Mouse (Mus musculus): ENCODE data around the gene Krtap22-2.
"Not testable (repeated sequence)": the region's sequence is repeated elsewhere in the genome, so short reads cannot be mapped to it uniquely, and the experiment has no call there.

The Krtap22-2 gene

DNA sequence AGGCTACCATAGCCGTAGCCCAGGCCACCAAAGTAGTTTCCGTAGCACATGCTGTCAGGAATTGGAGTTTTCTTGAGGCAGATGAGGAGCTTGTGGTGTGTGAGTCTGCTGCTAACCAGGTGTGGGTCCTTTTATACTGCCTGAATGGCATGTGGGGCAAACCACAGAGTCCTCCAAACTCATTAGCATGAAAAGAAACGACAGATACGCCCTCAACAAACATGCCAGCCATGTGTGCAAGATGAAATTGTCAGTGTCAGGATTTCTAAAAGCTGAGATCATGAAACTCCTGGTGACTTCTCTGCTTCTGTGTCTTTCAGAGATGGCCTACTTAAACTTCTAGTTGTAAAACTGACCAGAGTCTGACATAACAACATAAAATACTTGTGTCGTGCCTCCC, at the start of gene Krtap22-2:
Gene Krtap22-2, minus strand, starts transcription at position 101 of the 400 bp plus-strand sequence.
- DNase-seq: no peak

DNA sequence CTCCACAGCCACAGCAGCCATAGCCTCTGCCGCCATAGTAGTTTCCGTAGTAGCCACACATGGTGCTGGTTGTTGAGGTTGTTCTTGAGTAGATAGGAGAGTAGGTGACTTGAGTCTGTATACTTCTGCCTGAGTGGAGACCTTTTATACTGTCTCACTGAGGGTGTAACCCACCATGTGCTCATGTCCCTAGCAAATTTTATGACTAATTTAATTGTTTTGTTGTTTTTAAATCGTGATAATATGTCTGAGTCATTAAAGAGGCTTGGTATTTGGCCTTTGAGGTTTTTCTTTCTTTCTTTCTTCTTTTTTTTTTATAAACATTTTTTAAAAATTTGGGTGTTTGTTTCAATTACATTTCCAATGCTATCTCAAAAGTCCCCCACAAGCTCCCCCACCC, 37.2 kb upstream of the Krtap22-2 start, which contains the start of gene Krtap6-5:
Gene Krtap6-5, minus strand, starts transcription at position 101 of the 400 bp plus-strand sequence.
- no peak for DNase-seq

GRCm38 (mm10) chr16:89041372-89041771, 30.8 kb upstream of the Krtap22-2 start, which contains the start of gene Gm10228:
Gene Gm10228 (minus strand): TSS chr16:89041472.
- not testable (repeated sequence) for DNase-seq

- DNase-seq: not testable (repeated sequence)
Measured at GRCm38 (mm10) chr16:89031399-89031798, 20.8 kb upstream of the Krtap22-2 start, which contains the start of gene Krtap6-1. Gene Krtap6-1 (plus strand): TSS chr16:89031699.

DNA sequence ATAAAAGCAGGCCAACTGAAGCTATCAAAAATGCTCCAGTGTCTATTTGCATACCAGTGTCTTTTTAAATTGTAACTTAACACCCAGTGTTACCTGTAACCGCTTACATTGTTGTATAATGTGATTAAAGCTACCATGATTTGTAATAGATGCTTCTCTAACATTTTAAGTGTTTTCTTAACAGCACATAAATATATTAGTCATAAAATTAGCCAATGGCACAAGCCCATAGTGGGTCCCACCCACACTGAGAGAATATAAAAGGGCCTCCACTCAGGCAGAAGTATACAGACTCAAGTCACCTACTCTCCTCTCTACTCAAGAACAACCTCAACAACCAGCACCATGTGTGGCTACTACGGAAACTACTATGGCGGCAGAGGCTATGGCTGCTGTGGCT, 4.4 kb upstream of the Krtap22-2 start, which contains the start of gene Gm10229:
Gene Gm10229, plus strand, starts transcription at position 301 of the 400 bp plus-strand sequence.
- not testable (repeated sequence) for DNase-seq

GRCm38 (mm10) chr16:89013973-89014372, 3.4 kb upstream of the Krtap22-2 start:
- DNase-seq: no peak

- no peak for DNase-seq
Measured at GRCm38 (mm10) chr16:88962773-88963172, 47.8 kb downstream of the Krtap22-2 start, which contains the start of gene Krtap16-3. Gene Krtap16-3 (minus strand): TSS chr16:88962873.

Data from cerebellum, adult 18-20 months (tissue).